Mouse (Mus musculus) MEL (cell line): ENCODE results near the gene E130208F15Rik. TPM values are rescaled to one million over a fixed set of nuclear protein-coding genes. Genes with fewer than 3 reads are reported as not detected.

Source experiments
- DNase-seq: peaks from one replicate; pipeline ENCODE4 v3.0.0; 2011; ENCODE audit warnings: low read depth, low spot score
- H3K27ac ChIP-seq: 2 replicates; pipeline ENCODE4 v1.5.1; 2012; ENCODE audit warnings: low read depth, mild to moderate bottlenecking, control low read depth, low read length, moderate library complexity; ENCODE audit not compliant: control insufficient read depth
- H3K27me3 ChIP-seq, 2 experiments: fragments of 150-350 bp in 1 of 2; sonication (generic) in 1 of 2; 2 replicates each; pipeline ENCODE4 v1.6.1; 2012; ENCODE audit warnings: low read length in 2 of 2, mild to moderate bottlenecking in 2 of 2, improper control_type of control experiment in 1 of 2, moderate library complexity in 1 of 2; ENCODE audit not compliant: insufficient read depth in 2 of 2, control insufficient read depth in 1 of 2
- H3K36me3 ChIP-seq, 2 experiments: 2 replicates each; pipeline ENCODE4 v1.6.1; 2012 to 2014; ENCODE audit warnings: low read length in 2 of 2, improper control_type of control experiment in 1 of 2, inconsistent platforms in 1 of 2, mild to moderate bottlenecking in 1 of 2; ENCODE audit not compliant: insufficient read depth in 2 of 2, control insufficient read depth in 1 of 2
- H3K4me1 ChIP-seq, 2 experiments: fragments of 150-350 bp in 1 of 2; sonication (generic) in 1 of 2; 2 replicates each; pipeline ENCODE4 v1.6.1; 2012; ENCODE audit warnings: low read length in 2 of 2, improper control_type of control experiment in 1 of 2, mild to moderate bottlenecking in 1 of 2; ENCODE audit not compliant: insufficient read depth in 2 of 2, control insufficient read depth in 1 of 2
- H3K4me3 ChIP-seq, 2 experiments: fragments of 150-350 bp in 1 of 2; sonication (generic) in 1 of 2; 2 replicates each; pipeline ENCODE4 v1.5.1; 2012; ENCODE audit warnings: low read depth in 2 of 2, low read length in 2 of 2, mild to moderate bottlenecking in 2 of 2, moderate library complexity in 2 of 2, control low read depth in 1 of 2, improper control_type of control experiment in 1 of 2; ENCODE audit not compliant: control insufficient read depth in 1 of 2, insufficient read depth in 1 of 2
- H3K79me2 ChIP-seq: 2 replicates; pipeline ENCODE4 v1.6.1; 2012; ENCODE audit warnings: mild to moderate bottlenecking, low read length, moderate library complexity; ENCODE audit not compliant: control insufficient read depth, poor library complexity, insufficient read depth
- H3K9ac ChIP-seq: 2 replicates; pipeline ENCODE4 v1.6.1; 2012; ENCODE audit warnings: low read depth, mild to moderate bottlenecking, control low read depth, low read length, moderate library complexity; ENCODE audit not compliant: control insufficient read depth, poor library complexity, severe bottlenecking
- H3K9me3 ChIP-seq: fragments of 150-350 bp; sonication (generic); replicated peaks from 2 replicates; pipeline ENCODE4 v1.6.1; 2012; ENCODE audit warnings: mild to moderate bottlenecking, low read length, improper control_type of control experiment, moderate library complexity; ENCODE audit not compliant: insufficient read depth
- BHLHE40 ChIP-seq: IDR thresholded peaks from 2 replicates; pipeline ENCODE4 v1.6.1; 2012; ENCODE audit warnings: low read depth, mild to moderate bottlenecking, inconsistent platforms, low read length, improper control_type of control experiment, borderline replicate concordance
- CHD2 ChIP-seq: IDR thresholded peaks from 2 replicates; pipeline ENCODE4 v1.6.1; 2011; ENCODE audit warnings: low read length, improper control_type of control experiment
- CTCF ChIP-seq, 3 experiments: IDR thresholded peaks in 2 of 3; conservative IDR thresholded peaks in 1 of 3; 2 replicates each; pipeline ENCODE4 v1.5.1; 2011 to 2012; ENCODE audit warnings: low read length in 3 of 3, low read depth in 2 of 3, mild to moderate bottlenecking in 2 of 3, improper control_type of control experiment in 1 of 3, inconsistent platforms in 1 of 3, mixed read lengths in 1 of 3, moderate library complexity in 1 of 3; ENCODE audit not compliant: control insufficient read depth in 1 of 3, insufficient read depth in 1 of 3, poor library complexity in 1 of 3, severe bottlenecking in 1 of 3
- E2F4 ChIP-seq: IDR thresholded peaks from 2 replicates; pipeline ENCODE4 v1.6.1; 2011; ENCODE audit warnings: low read depth, low read length, improper control_type of control experiment, borderline replicate concordance
- EP300 ChIP-seq, 2 experiments: IDR thresholded peaks; 2 replicates each; pipeline ENCODE4 v1.6.1; 2011; ENCODE audit warnings: improper control_type of control experiment in 2 of 2, low read length in 2 of 2, low read depth in 1 of 2, mild to moderate bottlenecking in 1 of 2
- GABPA ChIP-seq: IDR thresholded peaks from 2 replicates; pipeline ENCODE4 v1.6.1; 2012; ENCODE audit warnings: low read depth, mild to moderate bottlenecking, inconsistent platforms, low read length, improper control_type of control experiment, moderate library complexity
- GATA1 ChIP-seq: IDR thresholded peaks from 2 replicates; pipeline ENCODE4 v1.6.1; 2011; ENCODE audit warnings: low read depth, low read length, improper control_type of control experiment
- JUND ChIP-seq: IDR thresholded peaks from 2 replicates; pipeline ENCODE4 v1.6.1; 2011; ENCODE audit warnings: low read depth, mild to moderate bottlenecking, improper control_type of control experiment, low read length
- KAT2A ChIP-seq: conservative IDR thresholded peaks from 2 replicates; pipeline ENCODE4 v1.6.1; 2012; ENCODE audit warnings: low read depth, low read length, improper control_type of control experiment, inconsistent platforms
- MAFK ChIP-seq: IDR thresholded peaks from 2 replicates; pipeline ENCODE4 v1.6.1; 2011; ENCODE audit warnings: low read depth, mild to moderate bottlenecking, low read length, improper control_type of control experiment, borderline replicate concordance
- MAX ChIP-seq: IDR thresholded peaks from 2 replicates; pipeline ENCODE4 v1.6.1; 2011; ENCODE audit warnings: low read length, improper control_type of control experiment
- MEF2A ChIP-seq: IDR thresholded peaks from 2 replicates; pipeline ENCODE4 v1.6.1; 2014; ENCODE audit warnings: low read depth, mild to moderate bottlenecking, inconsistent platforms, low read length, improper control_type of control experiment; ENCODE audit not compliant: poor library complexity, insufficient replicate concordance, severe bottlenecking; ENCODE audit errors: extremely low read depth
- MXI1 ChIP-seq: IDR thresholded peaks from 2 replicates; pipeline ENCODE4 v1.6.1; 2011; ENCODE audit warnings: mild to moderate bottlenecking, low read depth, low read length, improper control_type of control experiment
- MYB ChIP-seq: IDR thresholded peaks from 2 replicates; pipeline ENCODE4 v1.6.1; 2011; ENCODE audit warnings: mild to moderate bottlenecking, low read depth, low read length, improper control_type of control experiment
- NELFE ChIP-seq: IDR thresholded peaks from 2 replicates; pipeline ENCODE4 v1.6.1; 2011; ENCODE audit warnings: low read depth, low read length, improper control_type of control experiment
- POLR2A ChIP-seq, 2 experiments: IDR thresholded peaks; 2 replicates each; pipeline ENCODE4 v1.6.1; 2011 to 2012; ENCODE audit warnings: low read length in 2 of 2, mild to moderate bottlenecking in 2 of 2, control low read depth in 1 of 2, improper control_type of control experiment in 1 of 2, low read depth in 1 of 2, moderate library complexity in 1 of 2; ENCODE audit not compliant: control insufficient read depth in 1 of 2, insufficient read depth in 1 of 2, poor library complexity in 1 of 2
- POLR2AphosphoS2 ChIP-seq: IDR thresholded peaks from 2 replicates; pipeline ENCODE4 v1.6.1; 2011; ENCODE audit warnings: low read length, improper control_type of control experiment
- POLR2AphosphoS5 ChIP-seq: IDR thresholded peaks from 2 replicates; pipeline ENCODE4 v1.6.1; 2012; ENCODE audit warnings: low read depth, borderline replicate concordance, mild to moderate bottlenecking, inconsistent platforms, low read length, moderate library complexity, mixed read lengths
- RAD21 ChIP-seq: IDR thresholded peaks from 2 replicates; pipeline ENCODE4 v1.6.1; 2011; ENCODE audit warnings: mild to moderate bottlenecking, low read depth, low read length, improper control_type of control experiment
- RCOR1 ChIP-seq: IDR thresholded peaks from 2 replicates; pipeline ENCODE4 v1.6.1; 2012; ENCODE audit warnings: low read depth, mild to moderate bottlenecking, inconsistent platforms, low read length, improper control_type of control experiment
- UBTF ChIP-seq: IDR thresholded peaks from 2 replicates; pipeline ENCODE4 v1.6.1; 2012; ENCODE audit warnings: low read depth, mild to moderate bottlenecking, inconsistent platforms, low read length, improper control_type of control experiment, moderate library complexity, borderline replicate concordance; ENCODE audit not compliant: insufficient read depth
- USF1 ChIP-seq: IDR thresholded peaks from 2 replicates; pipeline ENCODE4 v1.6.1; 2014; ENCODE audit warnings: low read depth, mild to moderate bottlenecking, inconsistent platforms, low read length, improper control_type of control experiment, moderate library complexity
- USF2 ChIP-seq, 2 experiments: IDR thresholded peaks; 2 replicates each; pipeline ENCODE4 v1.6.1; 2011 to 2012; ENCODE audit warnings: improper control_type of control experiment in 2 of 2, low read length in 2 of 2, borderline replicate concordance in 1 of 2, inconsistent platforms in 1 of 2, low read depth in 1 of 2, mild to moderate bottlenecking in 1 of 2; ENCODE audit not compliant: insufficient read depth in 1 of 2
- ZNF384 ChIP-seq: IDR thresholded peaks from 2 replicates; pipeline ENCODE4 v1.6.1; 2012; ENCODE audit warnings: low read depth, mild to moderate bottlenecking, inconsistent platforms, low read length, improper control_type of control experiment
- polyA plus RNA-seq, 2 experiments: library from polyadenylated mRNA; stranded (reverse) in 1 of 2; unstranded in 1 of 2; fragments of >175 nt in 1 of 2; fragments of >200 nt in 1 of 2; gene quantifications; 2 replicates each; pipeline versions ENCODE4 v1.2.1 to v1.2.4; 2012; ENCODE audit warnings: low replicate concordance in 2 of 2, low read depth in 1 of 2; ENCODE audit not compliant: insufficient read length in 2 of 2, insufficient read depth in 1 of 2, missing spikeins in 1 of 2
- total RNA-seq: library from RNA; depleted of rRNA; stranded (reverse); fragments of 300-350 nt; gene quantifications from 2 replicates; pipeline ENCODE4 v1.2.3, GENCODE M21; 2012

E130208F15Rik gene
- total and polyA plus RNA-seq, 3 experiments: 0.96 to 3.2 TPM; not detected in 1

DNA sequence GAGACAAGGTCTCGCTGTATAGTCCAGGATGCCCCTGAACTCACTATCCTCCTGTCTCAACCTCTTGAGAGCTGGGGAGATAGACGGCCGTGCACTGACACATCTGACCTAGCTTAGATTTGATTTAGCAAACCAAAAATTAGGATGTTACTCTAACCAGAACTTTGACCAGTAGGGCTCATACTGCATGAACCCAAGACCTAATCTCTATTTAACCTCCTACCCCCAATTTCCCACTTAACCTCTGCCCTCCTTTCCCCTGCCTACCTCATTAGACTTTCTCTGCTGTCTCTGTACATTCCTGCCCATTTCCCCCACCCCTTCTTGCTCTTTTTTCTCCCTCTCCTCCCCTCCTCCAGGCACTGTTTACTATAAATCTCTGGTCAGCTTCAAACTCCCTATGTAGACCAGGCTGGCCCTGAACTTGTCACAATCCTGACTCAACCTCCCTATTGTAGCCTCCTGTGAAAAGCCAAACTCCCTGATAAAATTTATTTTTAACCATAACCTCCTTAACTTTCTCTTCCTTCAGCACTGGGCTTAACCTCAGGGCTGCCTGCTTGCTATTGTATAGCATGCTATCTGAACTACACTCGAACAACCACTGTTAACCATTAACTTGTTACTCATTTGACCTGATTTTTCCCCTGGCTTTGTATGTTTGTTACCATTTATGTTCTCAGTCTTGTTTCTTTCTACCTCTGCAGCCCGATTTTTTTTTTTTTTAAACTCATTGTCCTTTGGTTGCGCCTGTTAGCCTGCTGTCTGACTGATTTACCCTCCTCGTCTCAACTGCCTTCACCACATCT lies 37.0 kb downstream of the E130208F15Rik start:
- Histone ChIP-seq H3K27me3 (no peaks in the 10 kb centered on the region), H3K36me3 (no peaks in the 10 kb centered on the region), H3K4me3 (no peak overlapping the region), H3K9me3 (no peaks in the 10 kb centered on the region), H3K79me2 (no peaks in the 10 kb centered on the region), H3K4me1 (no peaks in the 10 kb centered on the region), H3K9ac (no peak overlapping the region), H3K27ac (no peak overlapping the region)
- DNase-seq: no peak
- TF ChIP-seq MEF2A: no peak
- no peak for TF ChIP-seq CHD2
- no peak for TF ChIP-seq UBTF
- no peak for TF ChIP-seq JUND
- no peak for TF ChIP-seq MAFK
- TF ChIP-seq MXI1: no peak
- no peak for TF ChIP-seq USF2 (IDR thresholded peaks at IDR 0.05; ENCODE audit: borderline replicate concordance in 1 of 2, insufficient read depth in 1 of 2, low read depth in 1 of 2, low read length in 2 of 2)
- TF ChIP-seq GATA1: no peak
- TF ChIP-seq POLR2AphosphoS5: no peak
- TF ChIP-seq USF1: no peak
- TF ChIP-seq RCOR1: no peak
- no peak for TF ChIP-seq POLR2AphosphoS2
- TF ChIP-seq MAX: no peak
- TF ChIP-seq, all 39 proteins: peak for 0

DNA sequence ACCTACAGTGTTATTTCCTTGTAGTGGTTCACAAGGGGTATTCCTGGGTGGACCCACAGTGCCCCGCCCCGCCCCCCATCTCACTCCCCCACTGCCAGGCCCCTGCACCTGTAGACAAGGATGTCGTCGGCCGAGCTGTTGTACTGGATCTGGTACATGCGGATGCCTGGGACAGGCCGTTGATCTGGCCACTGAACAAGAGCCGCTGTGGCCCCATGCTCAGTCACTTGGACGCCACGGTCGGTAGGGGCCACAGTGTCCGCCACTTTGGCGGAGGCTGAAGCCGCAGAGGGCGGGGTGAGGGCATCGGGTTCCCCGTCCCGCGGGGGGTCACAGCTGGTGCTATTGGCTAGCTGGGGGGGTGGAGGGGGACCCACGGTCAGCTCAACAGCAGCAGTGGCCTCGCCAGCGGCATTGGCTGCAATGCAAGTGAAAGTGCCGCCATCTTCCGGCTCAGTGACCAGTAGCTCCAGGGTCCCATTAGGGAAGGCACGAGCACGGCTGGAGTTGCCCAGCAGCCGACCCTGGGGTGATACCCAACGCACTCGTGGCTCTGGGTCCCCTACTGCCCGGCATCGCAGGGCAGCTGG lies 37.8 kb downstream of the E130208F15Rik start:
- Histone ChIP-seq H3K27ac (no peak overlapping the region), H3K9ac (no peak overlapping the region)
- DNase-seq: no peak

More for the DNA sequence above, 37.8 kb downstream of the E130208F15Rik start:
- H3K79me2 ChIP-seq: no peaks in the 10 kb centered on the region
- no peak overlapping the region for H3K4me3 ChIP-seq
- no peak for TF ChIP-seq MXI1
- no peak for TF ChIP-seq GABPA
- no peak for TF ChIP-seq POLR2AphosphoS2
- no peak for TF ChIP-seq CHD2
- TF ChIP-seq EP300 (IDR thresholded peaks at IDR 0.05; ENCODE audit: low read depth in 1 of 2, low read length in 2 of 2): no peak
- TF ChIP-seq RCOR1: no peak
- TF ChIP-seq NELFE: no peak
- TF ChIP-seq MEF2A: no peak
- no peak for TF ChIP-seq POLR2A (IDR thresholded peaks at IDR 0.05; ENCODE audit: control insufficient read depth in 1 of 2, insufficient read depth in 1 of 2, low read depth in 1 of 2, low read length in 2 of 2, poor library complexity in 1 of 2)
- TF ChIP-seq E2F4: no peak
- no peak for TF ChIP-seq BHLHE40
- TF ChIP-seq UBTF: no peak
- TF ChIP-seq MYB: no peak
- no peak for TF ChIP-seq KAT2A
- no peak for TF ChIP-seq ZNF384
- no peak for TF ChIP-seq CTCF (IDR thresholded peaks at IDR 0.05 in 2 of 3, conservative IDR thresholded peaks at IDR 0.05 in 1 of 3; ENCODE audit: control insufficient read depth in 1 of 3, insufficient read depth in 1 of 3, low read depth in 2 of 3, low read length in 3 of 3, poor library complexity in 1 of 3, severe bottlenecking in 1 of 3)
- no peak for TF ChIP-seq RAD21
- H3K27me3 ChIP-seq: no peaks in the 10 kb centered on the region
- H3K9me3 ChIP-seq: no peaks in the 10 kb centered on the region
- no peaks in the 10 kb centered on the region for H3K4me1 ChIP-seq
- H3K36me3 ChIP-seq: no peaks in the 10 kb centered on the region
